Mouse (Mus musculus) frontal cortex, postnatal 10 days (tissue): ENCODE data around the gene Zbtb8b.
"Not testable (repeated sequence)": the region's sequence is repeated elsewhere in the genome, so short reads cannot be mapped to it uniquely, and the experiment has no call there.

ENCODE experiments used
- DNase-seq, 2 experiments: peaks; one replicate each; pipeline ENCODE4 v3.0.0; 2022; ENCODE audit warnings: low spot score in 2 of 2, mixed read lengths in 1 of 2

The Zbtb8b gene

GRCm38 (mm10) chr4:129415892-129416291, 24.8 kb downstream of the Zbtb8b start:
- DNase-seq, result no peak

DNA sequence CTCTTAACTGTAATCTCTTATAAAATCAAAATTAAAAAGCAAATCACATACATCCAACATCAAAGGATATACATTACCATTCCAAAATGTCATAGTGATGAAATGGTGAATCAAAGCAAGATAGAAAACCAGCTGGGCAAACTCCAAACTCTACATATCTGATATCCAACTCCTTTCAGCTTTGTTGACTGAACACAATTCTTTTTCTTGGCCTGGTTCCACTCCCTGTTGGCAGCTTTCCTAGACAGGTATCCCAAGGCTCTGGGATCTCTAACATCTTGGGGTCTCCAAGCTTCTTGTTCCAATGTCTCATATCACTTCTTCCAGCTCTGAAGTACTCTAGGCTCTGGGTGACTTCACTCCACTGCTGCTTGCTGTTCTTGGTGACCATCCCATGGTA, 29.7 kb downstream of the Zbtb8b start:
- no peak for DNase-seq

DNA sequence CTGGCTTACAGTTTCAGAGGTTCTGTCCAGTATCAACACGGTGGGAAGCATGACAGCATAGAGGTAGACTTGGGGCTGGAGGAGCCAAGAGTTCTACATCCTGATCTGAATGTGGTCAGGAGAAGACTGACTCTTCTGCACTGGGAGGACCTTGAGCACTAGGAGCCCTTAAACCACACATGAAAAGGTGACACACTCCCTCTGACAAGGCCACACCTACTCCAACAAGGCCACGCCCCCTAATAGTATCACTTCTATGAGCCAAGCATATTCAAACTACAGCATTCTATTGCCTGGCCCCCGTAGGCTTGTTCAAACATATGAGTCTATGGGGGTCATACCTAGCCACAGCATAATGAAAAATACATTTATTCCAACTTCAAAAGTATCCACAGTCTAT, 30.1 kb downstream of the Zbtb8b start:
- not testable (repeated sequence) for DNase-seq

GRCm38 (mm10) chr4:129406447-129406846, 34.2 kb downstream of the Zbtb8b start:
- peak in 1 of 2 experiments; percentile 23 for DNase-seq

DNA sequence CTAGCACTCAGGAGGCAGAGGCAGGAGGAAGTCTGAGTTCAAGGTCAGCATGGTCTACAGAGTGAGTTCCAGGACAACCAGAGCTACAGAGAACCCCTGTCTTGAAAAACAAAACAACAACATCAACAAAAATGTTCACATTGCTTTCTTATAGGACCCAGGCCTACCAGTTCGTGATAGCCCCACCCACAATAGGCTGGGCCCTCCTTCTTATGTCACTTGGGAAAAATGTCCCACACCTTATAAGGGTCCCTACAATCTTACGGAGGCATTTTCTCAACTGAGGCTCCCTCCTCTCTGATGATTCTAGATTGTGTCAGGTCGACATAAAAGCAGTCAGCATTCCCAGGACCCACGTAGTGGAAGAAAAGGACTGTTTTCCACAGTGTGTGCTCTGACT, 40.8 kb downstream of the Zbtb8b start:
- DNase-seq, result no peak

DNA sequence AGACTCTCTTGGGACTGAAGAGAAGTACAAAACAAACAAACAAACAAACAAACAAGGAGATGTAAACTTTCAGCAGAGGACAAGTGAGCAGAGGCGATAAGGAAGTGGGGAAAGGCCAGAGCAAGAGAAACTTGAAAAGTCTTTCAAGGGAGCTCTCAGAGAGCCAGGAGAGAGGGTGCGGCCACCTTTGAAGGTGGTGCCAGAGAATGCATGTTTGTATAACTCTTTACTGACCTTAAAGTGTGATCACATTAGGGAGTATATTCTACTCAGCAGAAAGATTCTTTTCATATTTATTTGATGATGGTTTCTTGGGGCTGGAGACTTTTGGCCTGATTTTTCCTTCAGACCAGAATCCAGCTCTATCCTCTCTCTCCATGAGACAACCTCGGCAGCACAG, 43.7 kb downstream of the Zbtb8b start:
- no peak for DNase-seq

DNA sequence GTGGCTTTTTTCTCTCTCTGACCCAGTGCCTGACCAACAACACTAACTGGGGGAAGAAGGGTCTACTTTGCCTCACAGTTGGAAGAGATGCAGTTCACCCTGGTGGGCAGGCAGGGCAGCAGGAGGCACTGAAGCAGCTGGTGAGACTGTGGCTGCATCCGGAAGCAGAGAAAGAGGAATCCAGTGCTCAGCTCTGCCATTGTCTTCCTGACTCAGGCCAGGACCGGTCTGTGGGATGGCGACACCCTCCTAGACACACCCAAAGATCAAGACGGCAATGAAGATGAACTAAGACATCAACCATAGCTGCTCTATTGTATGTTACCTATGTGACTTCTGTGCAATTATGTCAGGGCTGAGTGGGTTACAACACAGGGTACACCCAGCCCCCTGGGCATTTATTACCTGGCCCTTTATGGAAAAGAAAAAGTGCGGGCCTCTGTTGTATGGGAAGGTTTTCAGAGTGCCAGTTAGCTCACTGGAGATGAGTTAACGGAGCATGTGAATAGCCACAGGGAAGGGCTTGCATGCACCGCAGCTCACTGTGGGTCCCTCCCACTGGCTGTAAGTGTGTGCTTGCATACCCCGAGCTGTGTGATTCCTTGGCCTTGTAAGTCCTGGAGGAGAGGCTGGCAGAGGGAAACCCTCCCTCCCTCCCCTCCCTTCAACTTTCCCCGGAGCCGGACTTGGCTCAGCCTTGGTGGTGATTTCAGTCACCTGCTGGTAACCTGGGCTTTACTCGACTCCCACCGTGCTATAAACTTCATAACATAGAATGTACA, 46.4 kb downstream of the Zbtb8b start:
- DNase-seq, result no peak

DNA sequence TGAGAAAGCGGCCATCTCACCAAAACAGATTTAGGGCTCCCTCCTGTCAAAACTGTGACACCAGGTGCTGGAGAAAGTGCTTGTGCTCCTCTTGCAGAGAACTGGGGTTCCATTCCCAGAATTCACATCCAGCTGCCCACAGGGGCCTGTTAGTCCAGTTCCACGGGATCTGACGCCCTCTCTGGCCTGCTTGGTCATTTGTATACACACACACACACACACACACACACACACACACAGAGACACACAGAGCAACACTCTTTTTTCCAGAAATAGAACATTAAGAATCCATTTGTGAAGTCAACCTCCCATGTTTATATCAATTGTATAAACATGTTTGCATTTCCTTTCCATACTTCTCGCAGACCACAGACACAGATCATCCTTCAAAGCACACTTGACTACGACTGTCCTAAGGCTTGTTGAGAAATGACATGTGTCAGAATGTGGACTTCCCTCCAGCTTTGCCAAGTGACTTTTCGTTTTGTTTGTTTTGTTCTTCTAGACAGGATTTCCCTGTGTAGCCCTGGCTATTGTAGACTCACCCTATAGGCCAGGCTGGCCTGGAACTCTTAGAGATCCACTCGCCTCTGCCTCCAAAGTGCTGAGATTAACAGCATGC, 49.6 kb downstream of the Zbtb8b start:
- DNase-seq, result no peak

- no peak for DNase-seq
Measured at GRCm38 (mm10) chr4:129390216-129390743, 50.4 kb downstream of the Zbtb8b start.

- no peak for DNase-seq
Measured at GRCm38 (mm10) chr4:129388404-129388803, 52.2 kb downstream of the Zbtb8b start.

DNA sequence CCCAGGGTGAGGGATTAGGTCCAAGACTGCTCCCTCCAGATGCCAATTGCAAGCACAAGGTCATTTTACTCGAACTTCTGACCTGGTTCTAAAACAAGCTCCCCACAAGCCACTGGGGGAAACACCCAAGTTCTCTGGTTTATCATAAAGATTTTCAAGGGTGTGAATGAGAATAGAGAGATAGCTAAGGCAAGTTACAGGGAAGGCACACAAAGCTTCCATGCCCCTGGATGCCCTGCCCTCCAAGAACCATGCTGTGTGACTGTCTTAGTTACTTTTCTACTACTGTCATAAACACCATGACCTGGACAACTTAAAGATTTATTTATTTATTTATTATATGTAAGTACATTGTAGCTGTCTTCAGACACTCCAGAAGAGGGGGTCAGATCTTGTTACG, 53.7 kb downstream of the Zbtb8b start:
- no peak for DNase-seq

DNA sequence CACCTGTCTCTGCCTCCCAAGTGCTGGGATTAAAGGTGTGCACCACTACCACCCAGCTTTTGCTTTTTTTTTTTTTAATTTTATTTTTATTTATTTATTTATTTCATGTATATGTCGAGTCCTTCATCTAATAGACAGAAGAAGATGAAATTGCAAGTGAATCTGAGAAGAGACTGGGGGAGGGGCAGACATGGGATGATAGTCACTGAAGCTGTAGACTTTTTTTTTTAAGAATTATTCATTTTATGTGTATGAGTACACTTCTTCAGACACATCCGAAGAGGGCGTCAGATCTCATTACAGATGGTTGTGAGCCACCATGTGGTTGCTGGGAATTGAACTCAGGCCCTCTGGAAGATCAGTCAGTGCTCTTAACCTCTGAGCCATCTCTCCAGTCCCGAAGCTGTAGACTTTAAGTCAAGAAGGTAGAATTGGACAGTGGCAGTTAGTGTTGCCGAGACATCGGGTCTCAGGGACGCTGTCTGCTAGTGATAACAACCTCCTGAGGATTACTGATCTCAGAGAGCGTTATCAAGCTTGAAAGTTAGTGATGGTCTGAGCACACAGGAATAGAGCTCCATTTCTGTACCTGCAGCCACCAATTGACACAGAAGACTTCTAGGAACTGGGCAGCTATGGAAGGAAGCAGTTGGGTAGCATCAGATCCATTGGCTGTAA, 54.2 kb downstream of the Zbtb8b start:
- no peak for DNase-seq

GRCm38 (mm10) chr4:129385685-129386084, 55.0 kb downstream of the Zbtb8b start:
- no peak for DNase-seq

DNA sequence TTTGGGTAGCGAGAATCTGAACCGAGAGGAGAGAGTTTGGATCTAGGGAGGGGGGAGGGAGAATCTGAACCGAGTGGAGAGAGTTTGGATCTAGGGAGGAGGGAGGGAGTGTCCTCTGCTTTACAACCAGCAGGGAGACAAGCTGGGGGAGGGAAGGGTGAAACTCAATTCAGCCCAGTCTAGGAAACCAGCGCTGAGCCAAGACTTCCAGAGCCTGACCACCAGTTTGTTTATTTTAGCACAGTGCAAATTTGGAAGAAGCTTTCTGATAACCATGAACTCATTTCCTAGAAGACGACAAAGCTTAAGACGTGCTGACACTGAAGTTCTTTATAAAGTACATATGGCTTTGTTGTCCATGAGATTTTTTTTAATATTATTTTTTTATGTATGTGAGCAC, 56.2 kb downstream of the Zbtb8b start:
- no peak for DNase-seq

DNA sequence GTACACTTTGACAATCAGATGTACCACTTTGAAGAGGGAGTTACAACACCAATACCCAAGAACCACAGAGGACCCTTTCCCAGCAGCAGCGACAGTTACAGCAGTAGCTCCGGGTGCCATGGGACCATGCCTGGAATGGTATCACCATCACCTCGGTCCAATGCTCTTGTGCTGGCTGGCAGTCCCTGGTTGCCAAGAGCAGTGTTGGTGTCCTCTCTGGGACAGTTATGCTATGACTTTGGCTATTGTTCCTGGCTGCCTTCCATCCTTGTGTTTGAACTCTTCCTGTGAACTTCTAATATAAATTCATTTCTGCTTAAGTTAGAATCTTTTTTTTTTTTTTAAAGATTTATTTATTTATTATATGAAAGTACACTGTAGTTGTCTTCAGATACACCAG, 57.1 kb downstream of the Zbtb8b start:
- DNase-seq, result no peak

DNA sequence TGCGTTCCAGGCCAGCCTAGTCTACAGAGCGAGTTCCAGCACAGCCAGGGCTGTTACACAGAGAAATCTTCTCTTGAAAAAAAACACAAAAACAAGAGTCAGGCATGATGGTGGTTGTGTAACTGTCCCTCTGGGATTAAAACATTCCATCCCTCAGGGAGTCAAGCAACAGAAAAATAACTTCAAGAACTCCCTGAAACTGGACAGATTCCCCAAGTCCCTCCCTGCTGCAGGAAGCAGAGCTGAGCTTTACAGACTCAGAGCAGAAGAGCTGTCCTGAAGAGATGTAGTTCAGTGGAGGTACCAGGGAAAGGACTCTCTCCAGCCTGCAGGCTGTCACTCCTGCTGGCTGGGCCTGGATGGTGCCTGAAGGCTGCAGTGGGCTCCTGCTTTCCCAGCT, 58.2 kb downstream of the Zbtb8b start:
- no peak for DNase-seq

- DNase-seq, result no peak
Measured at GRCm38 (mm10) chr4:129382029-129382428, 58.6 kb downstream of the Zbtb8b start.

DNA sequence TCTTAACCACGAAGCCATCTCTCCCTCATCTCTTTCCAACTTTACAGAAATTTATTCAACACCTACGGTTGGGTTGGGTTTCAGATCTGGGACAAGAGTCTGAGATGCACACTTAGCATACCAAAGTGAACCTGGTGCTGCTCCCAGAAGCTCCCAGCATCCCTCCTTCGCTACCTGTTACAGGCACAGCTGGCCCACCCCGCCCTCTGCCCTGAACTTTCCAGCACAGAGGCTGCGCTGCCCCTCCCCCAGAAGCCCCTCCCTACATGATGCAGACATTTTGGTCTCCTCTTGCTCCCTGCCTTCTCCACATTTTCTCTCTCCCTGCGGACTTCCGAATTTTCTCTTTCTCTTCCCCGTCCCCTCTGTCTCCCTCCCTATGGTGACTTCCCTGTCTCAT, 59.5 kb downstream of the Zbtb8b start:
- DNase-seq, result no peak

- no peak for DNase-seq
Measured at GRCm38 (mm10) chr4:129379805-129380204, 60.8 kb downstream of the Zbtb8b start.

- peak in 1 of 2 experiments; percentile 31 for DNase-seq
Measured at GRCm38 (mm10) chr4:129377601-129378390, 62.9 kb downstream of the Zbtb8b start, which contains the start of gene Zbtb8a. Gene Zbtb8a, minus strand, starts transcription at chr4:129378116.

- peak in 1 of 2 experiments; percentile 42 for DNase-seq
Measured at GRCm38 (mm10) chr4:129376961-129377545, 63.6 kb downstream of the Zbtb8b start.
